Mouse (Mus musculus) Patski (cell line): ENCODE measurements around the gene Pigt. TPM values are rescaled to one million over a fixed set of nuclear protein-coding genes. Genes with fewer than 3 reads are reported as not detected.

Experiments used
- ATAC-seq: fragments of 100-300 bp; one replicate; pipeline ENCODE4 v1.8.0; 2021
- CTCF ChIA-PET: fragments of 350-600 bp; sonication (Branson Sonifier 250); formaldehyde crosslinking; loops from one replicate; lab custom pipeline; 2022; ENCODE audit warnings: inconsistent platforms; lab: Charles Lee
- POLR2A ChIA-PET: fragments of 350-600 bp; sonication (Branson Sonifier 250); formaldehyde crosslinking; loops from one replicate; lab custom pipeline; 2022; ENCODE audit warnings: antibody characterized with exemption, inconsistent platforms; lab: Charles Lee
- DNase-seq: peaks from one replicate; pipeline ENCODE4 v3.0.0-alpha.2; 2011; ENCODE audit warnings: low read depth, low spot score
- H3K27me3 ChIP-seq: fragments of 371-371 bp; one replicate; pipeline ENCODE4 v1.5.1; 2021
- CTCF ChIP-seq: fragments of 100-300 bp; IDR thresholded peaks from one replicate; pipeline ENCODE4 v1.5.1; 2021
- in situ Hi-C: fragments of 300-500 bp; cut with MboI; formaldehyde crosslinking; loops from 3 replicates; pipeline ENCODE4 v1.11.1; 2018; ENCODE audit warnings: low pct_unique_long_range_greater_than_20kb, mixed read lengths
- polyA plus RNA-seq: library from polyadenylated mRNA; unstranded; gene quantifications from one replicate; pipeline ENCODE4 v1.2.3, GENCODE M21; 2021

Pigt gene
- polyA plus RNA-seq, 1 experiment from 2014 or later = 136 TPM

GRCm38 (mm10) chr2:164531169-164531568, 33.8 kb downstream of the Pigt start:
- TF ChIP-seq CTCF = peak; percentile 83
- DNase-seq (no peak), ATAC-seq (no peak)
- H3K27me3 ChIP-seq = no peaks in the 10 kb centered on the region
- ChIA-PET CTCF (interaction anchor here (0.8 to 4.5 kb wide), 19 partner anchors 10 to 142 kb away, joined by 3 to 31 read pairs (median 4); partner anchors contain the start of gene Gm20458), POLR2A (interaction anchor here (0.8 to 1.0 kb wide), 2 partner anchors 9 kb away, joined by 3 read pairs; no protein-coding TSS in a partner anchor)
- in situ Hi-C loops = loop anchor here (25.0 kb wide), 1 partner anchor 419 kb away; no protein-coding TSS in a partner anchor

GRCm38 (mm10) chr2:164534315-164534714, 37.0 kb downstream of the Pigt start:
- ATAC-seq (no peak), DNase-seq (no peak)
- ChIA-PET CTCF (interaction anchor here (1.1 kb wide), 1 partner anchor 30 kb away, joined by 3 read pairs; no protein-coding TSS in a partner anchor), POLR2A (no interaction called here)
- H3K27me3 ChIP-seq = no peaks in the 10 kb centered on the region
- in situ Hi-C loops = loop anchor here (25.0 kb wide), 1 partner anchor 422 kb away; no protein-coding TSS in a partner anchor
- TF ChIP-seq CTCF = no peak

GRCm38 (mm10) chr2:164537003-164537402, 39.7 kb downstream of the Pigt start:
- ChIA-PET POLR2A (interaction anchor here (0.6 kb wide), 1 partner anchor 83 kb away, joined by 4 read pairs; no protein-coding TSS in a partner anchor), CTCF (no interaction called here)
- in situ Hi-C loops = loop anchor here (25.0 kb wide), 1 partner anchor 425 kb away; no protein-coding TSS in a partner anchor
- ATAC-seq = no peak
- DNase-seq = no peak
- no peak for TF ChIP-seq CTCF
- no peaks in the 10 kb centered on the region for H3K27me3 ChIP-seq

GRCm38 (mm10) chr2:164540652-164541427, 43.5 kb downstream of the Pigt start:
- H3K27me3 ChIP-seq = no peaks in the 10 kb centered on the region
- TF ChIP-seq CTCF = no peak
- CTCF ChIA-PET = interaction anchor here (1.0 to 4.4 kb wide), 6 partner anchors 10 to 152 kb away, joined by 3 to 31 read pairs (median 4); partner anchors contain the start of gene Slpi
- ATAC-seq (no peak), DNase-seq (no peak)
- POLR2A ChIA-PET = interaction anchor here (1.0 kb wide), 1 partner anchor 122 kb away, joined by 3 read pairs; no protein-coding TSS in a partner anchor
- in situ Hi-C loops = loop anchor here (25.0 kb wide), 1 partner anchor 429 kb away; no protein-coding TSS in a partner anchor

- DNase-seq (no peak), ATAC-seq (no peak)
- H3K27me3 ChIP-seq = no peaks in the 10 kb centered on the region
- in situ Hi-C loops = loop anchor here (25.0 kb wide), 1 partner anchor 430 kb away; no protein-coding TSS in a partner anchor
- no peak for TF ChIP-seq CTCF
- POLR2A ChIA-PET = no interaction called here
- CTCF ChIA-PET = interaction anchor here (1.4 to 4.4 kb wide), 2 partner anchors 12 to 21 kb away, joined by 3 to 31 read pairs; no protein-coding TSS in a partner anchor
Measured at GRCm38 (mm10) chr2:164542132-164542531, 44.8 kb downstream of the Pigt start.

- ChIA-PET POLR2A (no interaction called here), CTCF (interaction anchor here (1.3 to 4.4 kb wide), 3 partner anchors 8 to 21 kb away, joined by 3 to 31 read pairs (median 3); no protein-coding TSS in a partner anchor)
- no peak for TF ChIP-seq CTCF
- H3K27me3 ChIP-seq = no peaks in the 10 kb centered on the region
- ATAC-seq (no peak), DNase-seq (no peak)
- in situ Hi-C loops = loop anchor here (25.0 kb wide), 1 partner anchor 430 kb away; no protein-coding TSS in a partner anchor
Measured at GRCm38 (mm10) chr2:164542598-164542997, 45.3 kb downstream of the Pigt start.

GRCm38 (mm10) chr2:164543745-164544144, 46.4 kb downstream of the Pigt start:
- CTCF ChIA-PET = interaction anchor here (1.3 to 4.4 kb wide), 3 partner anchors 9 to 26 kb away, joined by 3 to 31 read pairs (median 6); no protein-coding TSS in a partner anchor
- no peak for TF ChIP-seq CTCF
- in situ Hi-C loops = loop anchor here (25.0 kb wide), 1 partner anchor 431 kb away; no protein-coding TSS in a partner anchor
- POLR2A ChIA-PET = no interaction called here
- peak; percentile 88 for ATAC-seq
- peak; percentile 88 for DNase-seq
- H3K27me3 ChIP-seq = no peaks in the 10 kb centered on the region

- ATAC-seq (no peak), DNase-seq (no peak)
- in situ Hi-C loops = loop anchor here (25.0 kb wide), 1 partner anchor 432 kb away; no protein-coding TSS in a partner anchor
- no peaks in the 10 kb centered on the region for H3K27me3 ChIP-seq
- TF ChIP-seq CTCF = no peak
- POLR2A ChIA-PET = no interaction called here
- CTCF ChIA-PET = interaction anchor here (1.4 to 4.4 kb wide), 2 partner anchors 14 to 27 kb away, joined by 6 to 31 read pairs; no protein-coding TSS in a partner anchor
Measured at GRCm38 (mm10) chr2:164544454-164545097, 47.3 kb downstream of the Pigt start.

- CTCF ChIA-PET = no interaction called here
- no peak for DNase-seq
- H3K27me3 ChIP-seq = no peaks in the 10 kb centered on the region
- in situ Hi-C loops = loop anchor here (25.0 kb wide), 1 partner anchor 437 kb away; no protein-coding TSS in a partner anchor
- POLR2A ChIA-PET = no interaction called here
- no peak for TF ChIP-seq CTCF
- ATAC-seq = peak; percentile 78
Measured at GRCm38 (mm10) chr2:164549338-164549737, 52.0 kb downstream of the Pigt start.
